ENCODE assay signal across 26 mouse cellular contexts in the genomic region with DNA sequence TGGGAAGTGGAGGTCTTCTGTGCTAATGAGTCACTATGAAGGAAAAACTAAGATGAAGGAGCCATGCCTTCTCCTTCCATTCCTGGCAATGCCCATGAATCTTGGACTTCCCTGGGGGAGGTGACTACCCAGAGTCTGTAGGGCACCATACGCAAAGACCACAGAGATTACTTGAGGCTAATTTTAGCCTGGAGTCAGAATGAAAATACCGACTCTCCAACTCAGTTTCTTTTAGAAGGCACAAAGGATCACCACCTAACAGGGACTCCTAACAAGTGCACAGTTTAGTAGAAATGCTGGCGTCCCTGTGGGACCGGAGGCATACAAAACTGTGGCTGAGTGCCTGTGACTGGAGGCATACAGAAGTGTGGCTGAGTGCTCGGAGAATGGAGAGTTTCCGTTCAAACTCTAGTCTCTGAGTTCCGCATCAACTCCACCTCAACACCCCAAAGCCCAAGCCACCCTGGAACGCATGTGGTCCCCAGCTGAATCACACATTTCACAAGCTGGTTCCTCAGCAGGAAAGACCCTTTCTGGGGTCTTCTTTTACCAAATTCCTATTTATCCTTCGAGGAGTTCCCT. TPM values are rescaled to one million over a fixed set of nuclear protein-coding genes. Genes with fewer than 3 reads are reported as not detected.
DNase-seq lines count a peak whose midpoint lies in the region; ATAC-seq and TF ChIP-seq lines count a peak whose summit lies in the region.
"Had no signal": no experiment of that assay in that cellular context is flagged by ENCODE, and none has a peak within 500 bp of the region (broad histone marks: within the 10 kb centered on the region; RNA-seq: fewer than 3 reads in every experiment).

No protein-coding gene starts in this region.

- H3K36me3 ChIP-seq in heart, embryonic 10.5 days = no peaks in the 10 kb centered on the region
- H3K36me3 ChIP-seq in megakaryocyte, embryonic 14.5 days (replicated peaks; ENCODE audit: low read length) = peaks cover 56% of the 10 kb centered on the region
- H3K36me3 ChIP-seq in liver, embryonic 15.5 days (replicated peaks) = peaks cover 19% of the 10 kb centered on the region
- no peaks in the 10 kb centered on the region for H3K36me3 ChIP-seq in hindbrain, embryonic 16.5 days (ENCODE audit: control insufficient read depth, insufficient read depth, low read length)
- H3K36me3 ChIP-seq: embryonic facial prominence, embryonic 10.5 days; hindbrain, embryonic 13.5 days; kidney, embryonic 15.5 days; limb, embryonic 15.5 days had no signal

- H3K4me1 ChIP-seq in heart, embryonic 10.5 days = peaks cover 12% of the 10 kb centered on the region
- H3K4me1 ChIP-seq in megakaryocyte, embryonic 14.5 days = peaks cover 67% of the 10 kb centered on the region
- H3K4me1 ChIP-seq in bone marrow, adult 2 months (ENCODE audit: control insufficient read depth, insufficient read depth, low read length) = peaks cover 7% of the 10 kb centered on the region; the same call in 1 of the 2 replicates
- peaks cover 56% of the 10 kb centered on the region for H3K4me1 ChIP-seq in liver, embryonic 15.5 days (replicated peaks)
- H3K4me1 ChIP-seq in hindbrain, embryonic 16.5 days (ENCODE audit: control insufficient read depth, insufficient read depth, low read depth, low read length) = peaks cover 5% of the 10 kb centered on the region

- H3K27me3 ChIP-seq in heart, embryonic 10.5 days (ENCODE audit: insufficient read depth, poor library complexity, severe bottlenecking) = peaks cover 9% of the 10 kb centered on the region; the same call in 1 of the 2 replicates
- H3K27me3 ChIP-seq in megakaryocyte, embryonic 14.5 days (replicated peaks) = no peaks in the 10 kb centered on the region
- H3K27me3 ChIP-seq in liver, embryonic 15.5 days = no peaks in the 10 kb centered on the region
- peaks cover 3% of the 10 kb centered on the region for H3K27me3 ChIP-seq in hindbrain, embryonic 16.5 days (replicated peaks; ENCODE audit: control insufficient read depth, insufficient read depth, low read length)
- H3K27me3 ChIP-seq: limb, embryonic 15.5 days had no signal

- H3K27ac ChIP-seq in heart, embryonic 10.5 days = 0 out of 2 replicates have a peak overlapping the region, but pooled peaks have one; percentile 3
- H3K27ac ChIP-seq in bone marrow, adult 2 months (ENCODE audit: control insufficient read depth, insufficient read depth, low read depth, low read length, poor library complexity) = no peak overlapping the region
- no peak overlapping the region for H3K27ac ChIP-seq in liver, embryonic 15.5 days (replicated peaks)
- H3K27ac ChIP-seq in hindbrain, embryonic 16.5 days (ENCODE audit: low read depth, low read length) = no peak overlapping the region
- H3K27ac ChIP-seq: embryonic facial prominence, embryonic 10.5 days; heart, adult 2 months; hindbrain, embryonic 13.5 days; kidney, embryonic 15.5 days; limb, embryonic 15.5 days had no signal

- no peak for TF ChIP-seq POLR2A in bone marrow, adult 2 months (IDR thresholded peaks at IDR 0.05; ENCODE audit: borderline replicate concordance, control insufficient read depth, low read depth, low read length)

- DNase-seq in heart, embryonic 10.5 days (ENCODE audit: low spot score) = no peak
- DNase-seq in heart, postnatal 4 days = no peak
- DNase-seq in right cerebral cortex, postnatal 10 days (ENCODE audit: low spot score in 2 of 2) = no peak
- DNase-seq: cerebellum, adult 18-20 months; heart, adult 2 months; layer of hippocampus, postnatal 36 days; right cerebral cortex, adult 18-20 months; spleen, adult 18-20 months had no signal

- no peak for TF ChIP-seq CTCF in bone marrow, adult 2 months (IDR thresholded peaks at IDR 0.05; ENCODE audit: control insufficient read depth, insufficient read depth, low read length)

- no peaks in the 10 kb centered on the region for H3K9me3 ChIP-seq in heart, embryonic 10.5 days
- no peaks in the 10 kb centered on the region for H3K9me3 ChIP-seq in megakaryocyte, embryonic 14.5 days
- no peaks in the 10 kb centered on the region for H3K9me3 ChIP-seq in liver, embryonic 15.5 days (replicated peaks)
- no peaks in the 10 kb centered on the region for H3K9me3 ChIP-seq in hindbrain, embryonic 16.5 days (ENCODE audit: control insufficient read depth, low read length)
- H3K9me3 ChIP-seq: embryonic facial prominence, embryonic 10.5 days; G1E; hindbrain, embryonic 13.5 days; kidney, embryonic 15.5 days; limb, embryonic 15.5 days had no signal

- 75% methylated on average over 9 of the region's 9 CpGs for WGBS in heart, embryonic 10.5 days
- whole genome bisulfite sequencing in bone marrow, adult 2 months = 9% methylated on average over 9 of the region's 9 CpGs
- WGBS in liver, embryonic 15.5 days (ENCODE audit: insufficient replicate concordance) = 59% methylated on average over 9 of the region's 9 CpGs
- 91% methylated on average over 9 of the region's 9 CpGs for WGBS in hindbrain, embryonic 16.5 days

- H3K4me3 ChIP-seq in heart, embryonic 10.5 days = no peak overlapping the region
- H3K4me3 ChIP-seq in megakaryocyte, embryonic 14.5 days (replicated peaks) = peak overlapping the region; percentile 85
- H3K4me3 ChIP-seq in bone marrow, adult 2 months (replicated peaks; ENCODE audit: control insufficient read depth, low read depth, low read length) = peak overlapping the region; percentile 44
- H3K4me3 ChIP-seq in liver, embryonic 15.5 days (replicated peaks) = no peak overlapping the region
- H3K4me3 ChIP-seq in hindbrain, embryonic 16.5 days (ENCODE audit: low read length) = no peak overlapping the region
- H3K4me3 ChIP-seq: embryonic facial prominence, embryonic 10.5 days; heart, adult 2 months; hindbrain, embryonic 13.5 days; kidney, embryonic 15.5 days; limb, embryonic 15.5 days had no signal

- peak overlapping the region; percentile 10; the same call in 1 of the 2 replicates for H3K4me2 ChIP-seq in liver, embryonic 15.5 days
- H3K4me2 ChIP-seq in hindbrain, embryonic 16.5 days (ENCODE audit: low read length) = no peak overlapping the region
- H3K4me2 ChIP-seq: hindbrain, embryonic 13.5 days; kidney, embryonic 15.5 days; limb, embryonic 15.5 days had no signal

- H3K9ac ChIP-seq in liver, embryonic 15.5 days = no peak overlapping the region
- H3K9ac ChIP-seq in hindbrain, embryonic 16.5 days (ENCODE audit: low read depth, low read length) = no peak overlapping the region
- H3K9ac ChIP-seq: hindbrain, embryonic 13.5 days; kidney, embryonic 15.5 days; limb, embryonic 15.5 days had no signal

- ATAC-seq in megakaryocyte, adult 5-6 weeks (ENCODE audit: poor library complexity, severe bottlenecking) = no peak
- no peak for ATAC-seq in liver, embryonic 15.5 days (ENCODE audit: insufficient read depth)
- no peak for ATAC-seq in hindbrain, embryonic 16.5 days
- ATAC-seq: forebrain, embryonic 14.5 days; intestine, embryonic 16.5 days; lung, postnatal 0 days had no signal

RNA-seq across cellular contexts. Expression of gene Nrros, which starts 4.6 kb away (rescaled TPM):
- 5.6 and 10.5 TPM in 2 replicates for polyA plus RNA-seq in heart, embryonic 10.5 days (2016; fragmentation: Nextera tagmentation; extraction: Ambion mirVana)
- 1 to 10 TPM; 6.0 to 6.7 TPM for total RNA-seq in heart, postnatal 4 days (2021)
- 75.8 and 110 TPM in 2 replicates for polyA plus RNA-seq in megakaryocyte, embryonic 14.5 days (2012; ENCODE audit: insufficient read depth, low replicate concordance)
- total RNA-seq in megakaryocyte, adult 5-6 weeks (2015) = 194 and 211 TPM in 2 replicates
- total RNA-seq in megakaryocyte, adult 5-6 weeks (2017) = 134 and 165 TPM in 2 replicates
- 22.6 and 50.5 TPM in 2 replicates for polyA plus RNA-seq in bone marrow, adult 2 months (2011; ENCODE audit: insufficient read depth, insufficient read length, low replicate concordance, missing spikeins)
- polyA plus RNA-seq in liver, embryonic 15.5 days (2015; fragmentation: Nextera tagmentation; extraction: Ambion mirVana) = 24.1 and 24.5 TPM in 2 replicates
- polyA plus RNA-seq in hindbrain, embryonic 16.5 days (2015; fragmentation: Nextera tagmentation; extraction: Ambion mirVana) = 7.7 and 9.7 TPM in 2 replicates
- polyA plus RNA-seq: C2C12 had no signal

RNA-seq across cellular contexts. Expression of gene Bex6, which starts 18.8 kb away (rescaled TPM):
- 0.63 TPM in 1 of 2 replicates, not detected in the other for polyA plus RNA-seq in heart, embryonic 10.5 days (2016; fragmentation: Nextera tagmentation; extraction: Ambion mirVana)
- not detected for total RNA-seq in heart, postnatal 4 days (2021)
- polyA plus RNA-seq in megakaryocyte, embryonic 14.5 days (2012; ENCODE audit: insufficient read depth, low replicate concordance) = 1.3 TPM in 1 of 2 replicates, not detected in the other
- 57.1 and 61.1 TPM in 2 replicates for total RNA-seq in megakaryocyte, adult 5-6 weeks (2015)
- 45.7 and 49.7 TPM in 2 replicates for total RNA-seq in megakaryocyte, adult 5-6 weeks (2017)
- 3.3 and 6.1 TPM in 2 replicates for polyA plus RNA-seq in bone marrow, adult 2 months (2011; ENCODE audit: insufficient read depth, insufficient read length, low replicate concordance, missing spikeins)
- polyA plus RNA-seq in liver, embryonic 15.5 days (2015; fragmentation: Nextera tagmentation; extraction: Ambion mirVana) = 1.3 and 1.5 TPM in 2 replicates
- polyA plus RNA-seq in hindbrain, embryonic 16.5 days (2015; fragmentation: Nextera tagmentation; extraction: Ambion mirVana) = not detected in 2 replicates
- total RNA-seq: G1E; gastrocnemius, adult 18-20 months; heart, adult 2 months; layer of hippocampus, adult 18-20 months; layer of hippocampus, postnatal 36 days; left cerebral cortex, postnatal 25 days; midbrain, postnatal 0 days had no signal
- polyA plus RNA-seq: C2C12; embryonic facial prominence, embryonic 10.5 days; forebrain, embryonic 14.5 days; G1E; heart, adult 2 months; hindbrain, embryonic 13.5 days; intestine, embryonic 16.5 days; kidney, embryonic 15.5 days; midbrain, postnatal 0 days had no signal

Comparison
In these comparisons a context has a peak if more than half of its experiments do, and no peak if none do; other contexts are left out.
1. H3K4me3 ChIP-seq: peak in megakaryocyte, embryonic 14.5 days (single experiment) and bone marrow, adult 2 months (single experiment); none in heart, embryonic 10.5 days (single experiment), liver, embryonic 15.5 days (single experiment) and hindbrain, embryonic 16.5 days (single experiment).